Mouse (Mus musculus): ENCODE measurements around the gene Dhrs2. TPM values are rescaled to one million over a fixed set of nuclear protein-coding genes. Genes with fewer than 3 reads are reported as not detected.

Dhrs2 gene
- polyA plus RNA-seq (2016; fragmentation: Nextera tagmentation; extraction: Ambion mirVana) = 0.25 and 0.26 TPM in 2 replicates

- no peaks in the 10 kb centered on the region for H3K4me1 ChIP-seq
- whole genome bisulfite sequencing = 82% methylated on average over 9 of the region's 9 CpGs
- H3K4me2 ChIP-seq (replicated peaks) = no peak within 1 kb of the TSS
- no peak for ATAC-seq (ENCODE audit: insufficient number of reproducible peaks, insufficient read depth, low FRiP score, low TSS enrichment)
- H3K36me3 ChIP-seq = no peaks in the 10 kb centered on the region
- H3K4me3 ChIP-seq = no peak within 1 kb of the TSS
- no peaks in the 10 kb centered on the region for H3K9me3 ChIP-seq
- no peaks in the 10 kb centered on the region for H3K27me3 ChIP-seq
- no peak within 1 kb of the TSS for H3K9ac ChIP-seq
- H3K27ac ChIP-seq = no peak within 1 kb of the TSS
Observed at GRCm38 (mm10) chr14:55221707-55222106, at the start of gene Dhrs2. TSS of gene Dhrs2 (plus strand) at chr14:55222007.

GRCm38 (mm10) chr14:55174164-55174563, 47.6 kb upstream of the Dhrs2 start:
- H3K9ac ChIP-seq = no peak overlapping the region
- H3K27me3 ChIP-seq = no peaks in the 10 kb centered on the region
- no peaks in the 10 kb centered on the region for H3K36me3 ChIP-seq
- no peak overlapping the region for H3K4me2 ChIP-seq (replicated peaks)
- no peak overlapping the region for H3K4me3 ChIP-seq
- ATAC-seq (ENCODE audit: insufficient number of reproducible peaks, insufficient read depth, low FRiP score, low TSS enrichment) = no peak
- H3K9me3 ChIP-seq = no peaks in the 10 kb centered on the region
- 47% methylated on average over 6 of the region's 6 CpGs for WGBS
- H3K27ac ChIP-seq = no peak overlapping the region
- no peaks in the 10 kb centered on the region for H3K4me1 ChIP-seq

- Histone ChIP-seq H3K4me1 (no peaks in the 10 kb centered on the region), H3K4me3 (no peak overlapping the region), H3K9ac (no peak overlapping the region), H3K36me3 (no peaks in the 10 kb centered on the region), H3K9me3 (no peaks in the 10 kb centered on the region), H3K27me3 (no peaks in the 10 kb centered on the region), H3K4me2 (replicated peaks) (no peak overlapping the region), H3K27ac (no peak overlapping the region)
- no peak for ATAC-seq (ENCODE audit: insufficient number of reproducible peaks, insufficient read depth, low FRiP score, low TSS enrichment)
- WGBS = 36% methylated on average over 5 of the region's 5 CpGs
Observed at GRCm38 (mm10) chr14:55177274-55177673, 44.5 kb upstream of the Dhrs2 start.

- Histone ChIP-seq H3K4me3 (no peak overlapping the region), H3K36me3 (no peaks in the 10 kb centered on the region), H3K9me3 (no peaks in the 10 kb centered on the region), H3K4me1 (no peaks in the 10 kb centered on the region), H3K9ac (no peak overlapping the region), H3K4me2 (replicated peaks) (no peak overlapping the region), H3K27me3 (no peaks in the 10 kb centered on the region), H3K27ac (no peak overlapping the region)
- WGBS = 53% methylated on average over 3 of the region's 3 CpGs
- ATAC-seq (ENCODE audit: insufficient number of reproducible peaks, insufficient read depth, low FRiP score, low TSS enrichment) = no peak
Observed at GRCm38 (mm10) chr14:55180951-55181350, 40.9 kb upstream of the Dhrs2 start.

GRCm38 (mm10) chr14:55183231-55183630, 38.6 kb upstream of the Dhrs2 start:
- Histone ChIP-seq H3K4me1 (no peaks in the 10 kb centered on the region), H3K9me3 (no peaks in the 10 kb centered on the region), H3K4me3 (no peak overlapping the region), H3K27ac (no peak overlapping the region), H3K9ac (no peak overlapping the region), H3K27me3 (0 out of 2 replicates have a peak, but pooled peaks cover 2% of the 10 kb centered on the region), H3K4me2 (replicated peaks) (no peak overlapping the region), H3K36me3 (no peaks in the 10 kb centered on the region)
- ATAC-seq (ENCODE audit: insufficient number of reproducible peaks, insufficient read depth, low FRiP score, low TSS enrichment) = no peak
- 86% methylated on average over 3 of the region's 3 CpGs for WGBS

GRCm38 (mm10) chr14:55184640-55185145, 37.1 kb upstream of the Dhrs2 start:
- no peak overlapping the region for H3K4me3 ChIP-seq
- H3K27ac ChIP-seq = no peak overlapping the region
- H3K4me2 ChIP-seq (replicated peaks) = no peak overlapping the region
- H3K4me1 ChIP-seq = peaks cover 3% of the 10 kb centered on the region; the same call in 1 of the 2 replicates
- 0 out of 2 replicates have a peak, but pooled peaks cover 2% of the 10 kb centered on the region for H3K27me3 ChIP-seq
- H3K9ac ChIP-seq = no peak overlapping the region
- no peak for ATAC-seq (ENCODE audit: insufficient number of reproducible peaks, insufficient read depth, low FRiP score, low TSS enrichment)
- H3K9me3 ChIP-seq = no peaks in the 10 kb centered on the region
- no peaks in the 10 kb centered on the region for H3K36me3 ChIP-seq
- WGBS = 83% methylated on average over 3 of the region's 3 CpGs

GRCm38 (mm10) chr14:55188491-55188890, 33.3 kb upstream of the Dhrs2 start:
- H3K27ac ChIP-seq = no peak overlapping the region
- 28% methylated on average over 4 of the region's 4 CpGs for WGBS
- no peak overlapping the region for H3K9ac ChIP-seq
- peaks cover 6% of the 10 kb centered on the region; the same call in 1 of the 2 replicates for H3K4me1 ChIP-seq
- no peaks in the 10 kb centered on the region for H3K9me3 ChIP-seq
- H3K4me3 ChIP-seq = no peak overlapping the region
- no peak for ATAC-seq (ENCODE audit: insufficient number of reproducible peaks, insufficient read depth, low FRiP score, low TSS enrichment)
- 0 out of 2 replicates have a peak, but pooled peaks cover 2% of the 10 kb centered on the region for H3K27me3 ChIP-seq
- no peak overlapping the region for H3K4me2 ChIP-seq (replicated peaks)
- no peaks in the 10 kb centered on the region for H3K36me3 ChIP-seq

GRCm38 (mm10) chr14:55189351-55189769, 32.4 kb upstream of the Dhrs2 start:
- H3K4me1 ChIP-seq = peaks cover 14% of the 10 kb centered on the region; the same call in 1 of the 2 replicates
- H3K4me2 ChIP-seq (replicated peaks) = no peak overlapping the region
- peak; percentile 69; the same call in 1 of the 2 replicates for ATAC-seq (ENCODE audit: insufficient number of reproducible peaks, insufficient read depth, low FRiP score, low TSS enrichment)
- H3K27me3 ChIP-seq = 0 out of 2 replicates have a peak, but pooled peaks cover 2% of the 10 kb centered on the region
- H3K9me3 ChIP-seq = no peaks in the 10 kb centered on the region
- H3K36me3 ChIP-seq = no peaks in the 10 kb centered on the region
- 28% methylated on average over 9 of the region's 9 CpGs for WGBS
- no peak overlapping the region for H3K27ac ChIP-seq
- H3K4me3 ChIP-seq = no peak overlapping the region
- H3K9ac ChIP-seq = no peak overlapping the region

- peaks cover 16% of the 10 kb centered on the region; the same call in 1 of the 2 replicates for H3K4me1 ChIP-seq
- H3K9me3 ChIP-seq = no peaks in the 10 kb centered on the region
- 88% methylated on average over 8 of the region's 8 CpGs for WGBS
- no peak overlapping the region for H3K4me2 ChIP-seq (replicated peaks)
- H3K27ac ChIP-seq = no peak overlapping the region
- no peak overlapping the region for H3K9ac ChIP-seq
- no peaks in the 10 kb centered on the region for H3K36me3 ChIP-seq
- H3K4me3 ChIP-seq = no peak overlapping the region
- no peaks in the 10 kb centered on the region for H3K27me3 ChIP-seq
- ATAC-seq (ENCODE audit: insufficient number of reproducible peaks, insufficient read depth, low FRiP score, low TSS enrichment) = no peak
Observed at GRCm38 (mm10) chr14:55193354-55193753, 28.5 kb upstream of the Dhrs2 start.

- Histone ChIP-seq H3K27ac (no peak overlapping the region), H3K36me3 (no peaks in the 10 kb centered on the region), H3K27me3 (no peaks in the 10 kb centered on the region), H3K9ac (no peak overlapping the region), H3K9me3 (no peaks in the 10 kb centered on the region), H3K4me3 (no peak overlapping the region), H3K4me2 (replicated peaks) (no peak overlapping the region), H3K4me1 (peaks cover 16% of the 10 kb centered on the region; the same call in 1 of the 2 replicates)
- 57% methylated on average over 14 of the region's 14 CpGs for WGBS
- no peak for ATAC-seq (ENCODE audit: insufficient number of reproducible peaks, insufficient read depth, low FRiP score, low TSS enrichment)
Observed at GRCm38 (mm10) chr14:55193876-55194635, 27.8 kb upstream of the Dhrs2 start.

- ATAC-seq (ENCODE audit: insufficient number of reproducible peaks, insufficient read depth, low FRiP score, low TSS enrichment) = no peak
- Histone ChIP-seq H3K4me3 (no peak overlapping the region), H3K4me1 (peaks cover 11% of the 10 kb centered on the region; the same call in 1 of the 2 replicates), H3K9me3 (no peaks in the 10 kb centered on the region), H3K36me3 (no peaks in the 10 kb centered on the region), H3K27me3 (no peaks in the 10 kb centered on the region), H3K9ac (no peak overlapping the region), H3K27ac (no peak overlapping the region), H3K4me2 (replicated peaks) (no peak overlapping the region)
- WGBS = 41% methylated on average over 6 of the region's 6 CpGs
Observed at GRCm38 (mm10) chr14:55194786-55195185, 27.0 kb upstream of the Dhrs2 start.

GRCm38 (mm10) chr14:55197121-55197520, 24.7 kb upstream of the Dhrs2 start:
- Histone ChIP-seq H3K36me3 (no peaks in the 10 kb centered on the region), H3K27me3 (no peaks in the 10 kb centered on the region), H3K9me3 (no peaks in the 10 kb centered on the region), H3K4me2 (replicated peaks) (no peak overlapping the region), H3K4me3 (no peak overlapping the region), H3K9ac (no peak overlapping the region), H3K4me1 (peaks cover 10% of the 10 kb centered on the region; the same call in 1 of the 2 replicates), H3K27ac (no peak overlapping the region)
- WGBS = 67% methylated on average over 2 of the region's 2 CpGs
- ATAC-seq (ENCODE audit: insufficient number of reproducible peaks, insufficient read depth, low FRiP score, low TSS enrichment) = no peak

Data from embryonic facial prominence, embryonic 12.5 days (tissue).